Comparison of ENCODE assay signal across 8 mouse cellular contexts in the genomic region with DNA sequence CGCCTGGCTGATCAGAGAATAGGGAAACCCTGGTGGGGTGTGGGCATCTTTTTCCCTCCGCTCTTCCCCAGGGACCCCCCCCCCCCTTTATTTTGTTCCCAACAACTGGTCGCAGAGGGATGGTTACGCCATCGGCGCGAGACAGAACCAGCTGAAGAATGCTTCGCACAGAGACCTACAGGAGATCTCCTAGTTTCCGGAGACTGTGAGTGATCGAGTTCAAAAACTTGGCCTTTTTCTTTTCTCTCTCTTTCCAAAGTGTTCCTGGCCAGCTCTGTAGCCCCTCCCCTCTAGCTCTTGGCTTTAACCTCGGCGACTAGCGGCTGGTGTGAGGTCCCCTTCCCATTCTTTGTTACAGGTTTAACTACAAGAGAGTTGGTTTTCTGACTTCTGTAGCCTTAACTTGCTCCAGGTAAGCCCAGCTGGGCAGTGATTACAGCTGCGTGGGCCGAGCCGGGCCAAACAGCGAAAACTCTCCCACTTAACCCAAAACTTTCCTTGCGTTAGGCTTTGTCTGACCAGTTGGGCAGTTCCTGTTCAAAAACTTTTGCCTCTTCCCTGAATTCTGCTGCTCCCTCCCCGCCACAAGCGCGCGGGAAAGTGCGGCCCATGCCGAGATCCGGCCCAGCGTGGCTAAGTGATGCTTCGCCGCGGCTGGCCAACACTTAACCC. TPM values are rescaled to one million over a fixed set of nuclear protein-coding genes. Genes with fewer than 3 reads are reported as not detected.
DNase-seq lines count a peak whose midpoint lies in the region; ATAC-seq and TF ChIP-seq lines count a peak whose summit lies in the region.

No protein-coding gene starts in this region.

- TF ChIP-seq POLR2A in brain, embryonic 14.5 days (IDR thresholded peaks at IDR 0.05; ENCODE audit: borderline replicate concordance, extremely low read depth, insufficient read depth, insufficient read length, poor library complexity, severe bottlenecking): no peak
- TF ChIP-seq POLR2A in limb, embryonic 14.5 days (IDR thresholded peaks at IDR 0.05; ENCODE audit: borderline replicate concordance, extremely low read depth, insufficient read depth, insufficient read length): no peak
- TF ChIP-seq POLR2A in thymus, adult 2 months (IDR thresholded peaks at IDR 0.05; ENCODE audit: control insufficient read depth, extremely low read depth, insufficient read depth, low read length, poor library complexity): no peak

- H3K4me3 ChIP-seq in forebrain, embryonic 16.5 days (replicated peaks; ENCODE audit: low read length): peak overlapping the region; percentile 27
- peak overlapping the region; percentile 32 for H3K4me3 ChIP-seq in hindbrain, embryonic 12.5 days
- peak overlapping the region; percentile 33 for H3K4me3 ChIP-seq in limb, embryonic 14.5 days (replicated peaks; ENCODE audit: low read length)
- H3K4me3 ChIP-seq in midbrain, embryonic 16.5 days (ENCODE audit: low read depth, low read length): peak overlapping the region; percentile 38
- H3K4me3 ChIP-seq in thymus, adult 2 months (ENCODE audit: control insufficient read depth, insufficient read depth, low read length): no peak overlapping the region

- no peaks in the 10 kb centered on the region for H3K27me3 ChIP-seq in forebrain, embryonic 16.5 days (replicated peaks; ENCODE audit: control insufficient read depth, insufficient read depth, low read length)
- no peaks in the 10 kb centered on the region for H3K27me3 ChIP-seq in hindbrain, embryonic 12.5 days
- H3K27me3 ChIP-seq in limb, embryonic 14.5 days (ENCODE audit: control insufficient read depth, insufficient read depth, low read length): no peaks in the 10 kb centered on the region
- H3K27me3 ChIP-seq in midbrain, embryonic 16.5 days (ENCODE audit: control insufficient read depth, insufficient read depth, low read depth, low read length): no peaks in the 10 kb centered on the region
- H3K27me3 ChIP-seq in thymus, adult 2 months (ENCODE audit: control insufficient read depth, insufficient read depth, low read length): no peaks in the 10 kb centered on the region; the same call in 1 of the 2 replicates

- H3K4me2 ChIP-seq in forebrain, embryonic 16.5 days (ENCODE audit: low read length): peak overlapping the region; percentile 49
- H3K4me2 ChIP-seq in hindbrain, embryonic 12.5 days (replicated peaks): peak overlapping the region; percentile 64
- H3K4me2 ChIP-seq in limb, embryonic 14.5 days (replicated peaks; ENCODE audit: low read depth, low read length, severe bottlenecking): peak overlapping the region; percentile 57
- H3K4me2 ChIP-seq in midbrain, embryonic 16.5 days (ENCODE audit: low read length): peak overlapping the region; percentile 68

- H3K27ac ChIP-seq in forebrain, embryonic 16.5 days (ENCODE audit: low read length): no peak overlapping the region
- H3K27ac ChIP-seq in hindbrain, embryonic 12.5 days: peak overlapping the region; percentile 66
- peak overlapping the region; percentile 90 for H3K27ac ChIP-seq in limb, embryonic 14.5 days (replicated peaks; ENCODE audit: low read depth, low read length)
- H3K27ac ChIP-seq in midbrain, embryonic 16.5 days (ENCODE audit: low read length): no peak overlapping the region
- no peak overlapping the region for H3K27ac ChIP-seq in thymus, adult 2 months (ENCODE audit: control insufficient read depth, insufficient read depth, low read length)

- H3K36me3 ChIP-seq in forebrain, embryonic 16.5 days (ENCODE audit: control insufficient read depth, insufficient read depth): no peaks in the 10 kb centered on the region
- no peaks in the 10 kb centered on the region for H3K36me3 ChIP-seq in hindbrain, embryonic 12.5 days
- no peaks in the 10 kb centered on the region for H3K36me3 ChIP-seq in limb, embryonic 14.5 days (ENCODE audit: control insufficient read depth, insufficient read depth, low read length)
- no peaks in the 10 kb centered on the region for H3K36me3 ChIP-seq in midbrain, embryonic 16.5 days (ENCODE audit: control insufficient read depth, insufficient read depth, low read length)
- H3K36me3 ChIP-seq in thymus, adult 2 months (ENCODE audit: control insufficient read depth, insufficient read depth, low read length): no peaks in the 10 kb centered on the region

- ATAC-seq in forebrain, embryonic 16.5 days: no peak
- ATAC-seq in hindbrain, embryonic 12.5 days (ENCODE audit: low FRiP score): no peak
- peak; percentile 86 for ATAC-seq in limb, embryonic 14.5 days (ENCODE audit: low FRiP score, low read depth)
- 0 out of 2 replicates have a peak, but pooled peaks have one; percentile 3 for ATAC-seq in midbrain, embryonic 16.5 days

- peak; percentile 46 for DNase-seq in brain, embryonic 14.5 days (ENCODE audit: low read depth)
- peak; percentile 73 for DNase-seq in limb, embryonic 14.5 days (ENCODE audit: low spot score)
- DNase-seq in thymus, adult 2 months: no peak
- DNase-seq in right cerebral cortex, postnatal 4 days: no peak
- DNase-seq in right cerebral cortex, postnatal 25 days: no peak

- WGBS in forebrain, embryonic 16.5 days: under 1% methylated on average over 29 of the region's 29 CpGs
- WGBS in hindbrain, embryonic 12.5 days: under 1% methylated on average over 28 of the region's 29 CpGs
- under 1% methylated on average over 28 of the region's 29 CpGs for WGBS in limb, embryonic 14.5 days
- under 1% methylated on average over 29 of the region's 29 CpGs for WGBS in midbrain, embryonic 16.5 days
- WGBS in thymus, adult 2 months: 24% methylated on average over 29 of the region's 29 CpGs

- no peaks in the 10 kb centered on the region for H3K9me3 ChIP-seq in forebrain, embryonic 16.5 days (ENCODE audit: control insufficient read depth, low read length)
- H3K9me3 ChIP-seq in hindbrain, embryonic 12.5 days (replicated peaks): no peaks in the 10 kb centered on the region
- no peaks in the 10 kb centered on the region for H3K9me3 ChIP-seq in limb, embryonic 14.5 days (ENCODE audit: control insufficient read depth, low read length)
- no peaks in the 10 kb centered on the region for H3K9me3 ChIP-seq in midbrain, embryonic 16.5 days (replicated peaks; ENCODE audit: control insufficient read depth, low read length, poor library complexity, severe bottlenecking)

- peaks cover 7% of the 10 kb centered on the region for H3K4me1 ChIP-seq in forebrain, embryonic 16.5 days (replicated peaks; ENCODE audit: control insufficient read depth, insufficient read depth, low read length)
- peaks cover 4% of the 10 kb centered on the region; the same call in 1 of the 2 replicates for H3K4me1 ChIP-seq in hindbrain, embryonic 12.5 days
- H3K4me1 ChIP-seq in limb, embryonic 14.5 days (ENCODE audit: control insufficient read depth, insufficient read depth, low read length): 0 out of 2 replicates have a peak, but pooled peaks cover 4% of the 10 kb centered on the region
- peaks cover 9% of the 10 kb centered on the region; the same call in 1 of the 2 replicates for H3K4me1 ChIP-seq in midbrain, embryonic 16.5 days (ENCODE audit: control insufficient read depth, insufficient read depth, low read length)
- no peaks in the 10 kb centered on the region for H3K4me1 ChIP-seq in thymus, adult 2 months (replicated peaks; ENCODE audit: control insufficient read depth, insufficient read depth, low read length)

- no peak for TF ChIP-seq CTCF in brain, embryonic 14.5 days (IDR thresholded peaks at IDR 0.05; ENCODE audit: borderline replicate concordance, extremely low read depth, insufficient read depth, insufficient read length)
- no peak for TF ChIP-seq CTCF in thymus, adult 2 months (IDR thresholded peaks at IDR 0.05; ENCODE audit: borderline replicate concordance, control insufficient read depth, extremely low read depth, insufficient read depth, low read length, poor library complexity)

- no peak overlapping the region; the same call in 1 of the 2 replicates for H3K9ac ChIP-seq in forebrain, embryonic 16.5 days (replicated peaks; ENCODE audit: low read depth, low read length)
- peak overlapping the region; percentile 49 for H3K9ac ChIP-seq in hindbrain, embryonic 12.5 days
- H3K9ac ChIP-seq in limb, embryonic 14.5 days (ENCODE audit: low read depth, low read length, severe bottlenecking): peak overlapping the region; percentile 48
- H3K9ac ChIP-seq in midbrain, embryonic 16.5 days (ENCODE audit: low read depth, low read length): peak overlapping the region; percentile 41; the same call in 1 of the 2 replicates

RNA-seq across cellular contexts. Expression of gene Tmem176b, which starts 10.7 kb away (rescaled TPM):
- 92.9 and 101 TPM in 2 replicates for polyA plus RNA-seq in brain, embryonic 14.5 days (2012; rRNA removed)
- 73.2 and 80.9 TPM in 2 replicates for polyA plus RNA-seq in forebrain, embryonic 16.5 days (2015; fragmentation: Nextera tagmentation; extraction: Ambion mirVana)
- 114 and 118 TPM in 2 replicates for polyA plus RNA-seq in hindbrain, embryonic 12.5 days (2016; fragmentation: Nextera tagmentation; extraction: Ambion mirVana)
- polyA plus RNA-seq in limb, embryonic 14.5 days (2012; rRNA removed): 227 and 235 TPM in 2 replicates
- polyA plus RNA-seq in limb, embryonic 14.5 days (2014; fragmentation: Nextera tagmentation; extraction: Ambion mirVana): 232 and 255 TPM in 2 replicates
- polyA plus RNA-seq in midbrain, embryonic 16.5 days (2015; fragmentation: Nextera tagmentation; extraction: Ambion mirVana): 113 and 127 TPM in 2 replicates
- 206 and 265 TPM in 2 replicates for polyA plus RNA-seq in thymus, adult 2 months (2012; rRNA removed)

RNA-seq across cellular contexts. Expression of gene Tmem176a, which starts 11.2 kb away (rescaled TPM):
- 12.7 and 14.0 TPM in 2 replicates for polyA plus RNA-seq in brain, embryonic 14.5 days (2012; rRNA removed)
- polyA plus RNA-seq in forebrain, embryonic 16.5 days (2015; fragmentation: Nextera tagmentation; extraction: Ambion mirVana): 10.2 and 10.5 TPM in 2 replicates
- 26.5 and 28.5 TPM in 2 replicates for polyA plus RNA-seq in hindbrain, embryonic 12.5 days (2016; fragmentation: Nextera tagmentation; extraction: Ambion mirVana)
- polyA plus RNA-seq in limb, embryonic 14.5 days (2012; rRNA removed): 49.7 and 61.3 TPM in 2 replicates
- polyA plus RNA-seq in limb, embryonic 14.5 days (2014; fragmentation: Nextera tagmentation; extraction: Ambion mirVana): 80.7 and 90.9 TPM in 2 replicates
- 17.9 and 19.7 TPM in 2 replicates for polyA plus RNA-seq in midbrain, embryonic 16.5 days (2015; fragmentation: Nextera tagmentation; extraction: Ambion mirVana)
- 67.0 and 84.8 TPM in 2 replicates for polyA plus RNA-seq in thymus, adult 2 months (2012; rRNA removed)

RNA-seq across cellular contexts. Expression of gene Aoc1, which starts 20.7 kb away (rescaled TPM):
- polyA plus RNA-seq in brain, embryonic 14.5 days (2012; rRNA removed): 0.03 and 0.04 TPM in 2 replicates
- polyA plus RNA-seq in forebrain, embryonic 16.5 days (2015; fragmentation: Nextera tagmentation; extraction: Ambion mirVana): not detected in 2 replicates
- not detected in 2 replicates for polyA plus RNA-seq in hindbrain, embryonic 12.5 days (2016; fragmentation: Nextera tagmentation; extraction: Ambion mirVana)
- polyA plus RNA-seq in limb, embryonic 14.5 days (2012; rRNA removed): 0.08 and 0.34 TPM in 2 replicates
- polyA plus RNA-seq in limb, embryonic 14.5 days (2014; fragmentation: Nextera tagmentation; extraction: Ambion mirVana): not detected in 2 replicates
- 0.07 TPM in 1 of 2 replicates, not detected in the other for polyA plus RNA-seq in midbrain, embryonic 16.5 days (2015; fragmentation: Nextera tagmentation; extraction: Ambion mirVana)
- 10.5 and 11.7 TPM in 2 replicates for polyA plus RNA-seq in thymus, adult 2 months (2012; rRNA removed)

Comparison
In these comparisons a context has a peak if more than half of its experiments do, and no peak if none do; other contexts are left out.
1. DNase-seq: peak in brain, embryonic 14.5 days (single experiment) and limb, embryonic 14.5 days (single experiment); none in thymus, adult 2 months (single experiment), right cerebral cortex, postnatal 4 days (single experiment) and right cerebral cortex, postnatal 25 days (single experiment).
2. ATAC-seq: peak in limb, embryonic 14.5 days (single experiment) and midbrain, embryonic 16.5 days (single experiment); none in forebrain, embryonic 16.5 days (single experiment) and hindbrain, embryonic 12.5 days (single experiment).
3. H3K27ac ChIP-seq: peak in hindbrain, embryonic 12.5 days (single experiment) and limb, embryonic 14.5 days (single experiment); none in forebrain, embryonic 16.5 days (single experiment), midbrain, embryonic 16.5 days (single experiment) and thymus, adult 2 months (single experiment).
4. Peak in every context shown above with its lines, with median percentiles within 50 percentile points of each other: H3K4me2 ChIP-seq.